Mouse (Mus musculus) erythroblast, embryonic 14.5 days (primary cell): Measurements from ENCODE around the gene Iah1. TPM values are rescaled to one million over a fixed set of nuclear protein-coding genes. Genes with fewer than 3 reads are reported as not detected.

Experiments
- H3K27me3 ChIP-seq: 2 replicates; pipeline ENCODE4 v1.6.1; 2012; ENCODE audit warnings: inconsistent platforms; ENCODE audit not compliant: control insufficient read depth
- H3K36me3 ChIP-seq: 2 replicates; pipeline ENCODE4 v1.6.1; 2012; ENCODE audit warnings: mild to moderate bottlenecking, inconsistent platforms; ENCODE audit not compliant: control insufficient read depth
- H3K4me1 ChIP-seq: 2 replicates; pipeline ENCODE4 v1.6.1; 2012; ENCODE audit warnings: inconsistent platforms; ENCODE audit not compliant: control insufficient read depth
- H3K4me3 ChIP-seq: replicated peaks from 2 replicates; pipeline ENCODE3; 2012; ENCODE audit warnings: moderate library complexity, mild to moderate bottlenecking, inconsistent platforms
- H3K9me3 ChIP-seq: 2 replicates; pipeline ENCODE4 v1.6.1; 2012; ENCODE audit warnings: low read length, inconsistent platforms, mixed read lengths; ENCODE audit not compliant: control insufficient read depth
- GATA1 ChIP-seq: IDR thresholded peaks from 2 replicates; pipeline ENCODE4 v1.6.1; 2012; ENCODE audit warnings: low read length, inconsistent platforms, mixed read lengths
- TAL1 ChIP-seq: IDR thresholded peaks from 3 replicates; pipeline ENCODE4 v1.6.1; 2012; ENCODE audit warnings: low read length, inconsistent platforms, mixed read lengths
- polyA plus RNA-seq: library from polyadenylated mRNA; stranded (reverse); fragments of >175 nt; gene quantifications from 2 replicates; pipeline ENCODE4 v1.2.3, GENCODE M21; 2012

Iah1 gene
- polyA plus RNA-seq, 1 experiment, result 4.9 TPM

DNA sequence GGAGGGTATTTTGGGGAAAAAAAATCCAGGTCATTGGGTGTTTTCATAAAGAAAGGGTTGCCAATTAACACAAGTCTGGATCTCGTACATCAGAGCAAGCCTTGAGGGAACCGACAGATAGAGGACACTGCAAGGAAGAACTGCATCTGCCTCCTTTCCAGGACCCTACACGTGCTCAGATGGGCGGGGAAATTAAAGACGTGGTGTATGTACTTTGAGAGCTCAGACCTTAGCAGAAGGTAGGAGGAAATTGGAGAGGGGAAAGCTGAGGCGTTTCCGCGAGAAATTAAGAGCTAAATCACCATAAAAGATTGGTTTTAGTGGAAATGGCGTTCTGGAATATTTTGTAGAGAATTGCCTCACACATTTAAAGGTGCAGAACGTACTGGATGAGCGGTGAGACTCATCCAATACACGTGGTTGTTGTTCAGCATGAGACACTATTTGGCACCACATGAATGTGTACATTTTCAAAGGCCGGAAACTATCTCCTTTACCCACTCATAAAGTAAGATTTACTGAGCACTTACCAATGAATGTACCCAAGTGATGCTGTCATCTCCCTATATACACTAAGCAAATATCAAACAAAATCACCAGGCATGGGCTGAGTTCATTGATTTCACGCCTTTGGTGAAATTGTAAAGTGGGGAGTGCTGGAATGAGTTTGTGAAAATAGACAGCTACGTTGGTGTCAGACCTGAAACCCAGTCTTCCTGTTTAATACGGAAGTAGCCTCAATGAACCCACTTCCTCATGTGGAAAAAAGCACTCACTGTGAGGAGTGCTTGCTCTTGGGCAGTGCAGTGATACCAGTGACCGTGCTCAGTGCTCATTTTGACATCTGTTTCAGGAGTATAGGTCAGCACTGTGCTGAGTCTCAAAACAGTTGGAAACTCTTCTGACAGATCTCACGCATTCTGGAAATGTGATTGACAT lies 29.2 kb upstream of the Iah1 start:
- TF ChIP-seq GATA1, result no peak
- no peak for TF ChIP-seq TAL1
- peaks cover 33% of the 10 kb centered on the region for H3K4me1 ChIP-seq
- peak overlapping the region; percentile 93 for H3K4me3 ChIP-seq
- no peaks in the 10 kb centered on the region for H3K27me3 ChIP-seq
- H3K9me3 ChIP-seq, result no peaks in the 10 kb centered on the region
- peaks cover 22% of the 10 kb centered on the region for H3K36me3 ChIP-seq

DNA sequence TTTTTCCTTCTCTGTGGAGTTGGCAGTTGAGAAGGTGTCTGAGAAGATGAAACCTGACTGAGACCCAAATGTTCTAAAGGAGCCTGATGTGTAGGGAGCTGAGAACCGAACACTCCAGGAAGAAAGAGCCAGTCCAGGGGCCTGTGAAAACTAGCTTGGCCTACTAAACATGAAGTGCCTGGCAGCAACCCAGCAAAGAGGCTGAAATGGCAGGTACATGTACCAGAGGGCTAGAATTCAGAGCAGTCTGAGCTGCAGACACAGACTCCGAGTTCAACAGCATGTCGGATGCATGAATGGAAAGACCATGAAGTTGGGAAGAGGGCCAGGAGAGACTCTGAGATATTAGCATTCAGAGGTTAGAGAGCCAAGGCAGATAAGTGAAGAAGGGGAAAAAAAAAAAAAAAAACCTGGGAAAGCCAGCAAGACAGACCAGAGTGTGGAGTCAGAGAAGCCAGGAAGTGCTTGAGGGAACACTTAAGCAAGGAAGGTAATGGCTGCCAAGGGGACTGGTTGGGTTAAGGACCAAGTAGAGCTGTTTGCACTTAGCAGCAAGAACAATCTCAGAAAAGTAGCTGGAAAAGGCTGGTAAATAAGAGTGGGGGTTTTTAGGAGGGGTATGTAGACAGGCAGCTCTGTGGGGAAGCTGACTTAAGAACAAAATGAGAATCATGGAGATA lies 27.3 kb upstream of the Iah1 start:
- peaks cover 33% of the 10 kb centered on the region for H3K4me1 ChIP-seq
- peaks cover 39% of the 10 kb centered on the region for H3K36me3 ChIP-seq
- no peak for TF ChIP-seq TAL1
- no peak for TF ChIP-seq GATA1
- no peak overlapping the region for H3K4me3 ChIP-seq
- no peaks in the 10 kb centered on the region for H3K27me3 ChIP-seq
- no peaks in the 10 kb centered on the region for H3K9me3 ChIP-seq

DNA sequence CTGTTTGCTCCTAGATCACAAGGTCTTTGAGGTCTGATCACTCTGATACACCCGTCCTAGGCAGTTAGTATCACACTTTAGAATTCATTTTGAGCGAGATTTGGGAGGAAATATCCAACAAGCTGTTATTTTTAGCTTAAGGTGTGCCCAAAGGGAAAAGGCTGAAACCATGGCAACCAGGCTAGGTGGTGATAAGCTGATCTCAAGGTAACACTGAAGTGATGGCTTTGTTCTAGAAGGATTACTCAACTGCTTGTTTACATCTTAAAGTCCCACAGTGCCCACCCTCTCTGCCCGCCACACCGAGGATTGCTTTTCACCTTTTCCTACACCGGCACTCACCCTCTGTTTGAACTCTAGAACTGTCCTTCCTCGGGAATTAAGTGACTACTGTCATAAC lies 26.5 kb upstream of the Iah1 start:
- peaks cover 29% of the 10 kb centered on the region for H3K4me1 ChIP-seq
- no peaks in the 10 kb centered on the region for H3K9me3 ChIP-seq
- no peaks in the 10 kb centered on the region for H3K27me3 ChIP-seq
- TF ChIP-seq GATA1 (no peak), TAL1 (no peak)
- H3K4me3 ChIP-seq, result no peak overlapping the region
- H3K36me3 ChIP-seq, result peaks cover 47% of the 10 kb centered on the region

DNA sequence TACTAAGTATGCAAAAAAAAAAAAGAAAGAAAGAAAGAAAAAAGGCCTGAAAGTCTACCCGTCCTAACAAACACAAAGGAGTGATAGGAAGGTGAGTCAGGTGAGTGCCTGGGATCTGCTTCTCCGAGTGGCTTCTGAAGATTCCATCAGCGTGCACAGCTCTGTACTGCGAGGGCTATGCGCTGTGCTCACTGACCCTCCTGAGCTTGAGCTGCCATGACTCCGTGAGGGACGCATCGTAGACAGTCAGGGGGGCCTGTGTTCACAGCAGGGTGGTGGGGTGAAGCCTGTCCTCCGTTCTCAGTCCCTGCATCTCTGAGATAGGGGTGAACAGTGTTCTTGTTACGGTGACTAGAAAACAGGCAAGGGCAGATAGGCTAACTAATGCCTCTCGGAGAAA lies 17.3 kb upstream of the Iah1 start:
- Histone ChIP-seq H3K9me3 (no peaks in the 10 kb centered on the region), H3K4me3 (no peak overlapping the region), H3K27me3 (no peaks in the 10 kb centered on the region), H3K4me1 (peaks cover 2% of the 10 kb centered on the region), H3K36me3 (peaks cover 82% of the 10 kb centered on the region)
- no peak for TF ChIP-seq GATA1
- TF ChIP-seq TAL1, result no peak

GRCm38 (mm10) chr12:21301324-21301723 lies 14.9 kb upstream of the Iah1 start:
- Histone ChIP-seq H3K9me3 (no peaks in the 10 kb centered on the region), H3K36me3 (peaks cover 77% of the 10 kb centered on the region)
- TF ChIP-seq TAL1 (no peak), GATA1 (no peak)

GRCm38 (mm10) chr12:21301932-21302331 lies 14.3 kb upstream of the Iah1 start:
- H3K36me3 ChIP-seq, result peaks cover 77% of the 10 kb centered on the region
- no peaks in the 10 kb centered on the region for H3K27me3 ChIP-seq
- H3K4me3 ChIP-seq, result no peak overlapping the region
- no peaks in the 10 kb centered on the region for H3K9me3 ChIP-seq
- peaks cover 2% of the 10 kb centered on the region for H3K4me1 ChIP-seq
- TF ChIP-seq TAL1 (no peak), GATA1 (no peak)

More at GRCm38 (mm10) chr12:21301324-21301723, 14.9 kb upstream of the Iah1 start:
- peaks cover 2% of the 10 kb centered on the region for H3K4me1 ChIP-seq
- no peak overlapping the region for H3K4me3 ChIP-seq
- H3K27me3 ChIP-seq, result no peaks in the 10 kb centered on the region

GRCm38 (mm10) chr12:21302361-21302783 lies 13.8 kb upstream of the Iah1 start:
- Histone ChIP-seq H3K4me1 (peaks cover 2% of the 10 kb centered on the region), H3K4me3 (no peak overlapping the region), H3K9me3 (no peaks in the 10 kb centered on the region), H3K36me3 (peaks cover 76% of the 10 kb centered on the region), H3K27me3 (no peaks in the 10 kb centered on the region)
- TF ChIP-seq TAL1 (no peak), GATA1 (no peak)

- Histone ChIP-seq H3K36me3 (peaks cover 81% of the 10 kb centered on the region), H3K9me3 (no peaks in the 10 kb centered on the region), H3K4me3 (no peak overlapping the region), H3K4me1 (peaks cover 2% of the 10 kb centered on the region), H3K27me3 (no peaks in the 10 kb centered on the region)
- TF ChIP-seq GATA1, result no peak
- no peak for TF ChIP-seq TAL1
Measured at GRCm38 (mm10) chr12:21305741-21306140, 10.4 kb upstream of the Iah1 start.

DNA sequence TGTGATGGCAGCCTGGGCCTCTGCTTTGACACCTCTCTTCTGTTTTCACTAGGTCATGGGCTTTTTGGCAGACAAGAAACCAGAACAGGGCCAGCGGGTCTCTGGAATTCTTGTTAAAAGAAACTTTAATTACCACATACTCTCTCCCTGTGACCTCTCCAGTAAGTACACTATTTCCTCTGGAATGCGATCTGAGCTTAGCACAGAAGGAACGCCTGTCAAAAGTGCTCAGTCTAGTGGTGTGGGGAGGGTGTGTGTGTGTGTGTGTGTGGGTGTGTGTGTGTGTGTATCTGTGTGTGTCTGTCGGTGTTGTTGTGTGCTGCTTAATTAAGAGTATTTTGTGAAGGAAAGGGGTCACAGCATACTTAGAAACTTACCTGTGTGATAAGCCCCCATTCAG lies 9.5 kb upstream of the Iah1 start:
- Histone ChIP-seq H3K4me3 (no peak overlapping the region), H3K9me3 (no peaks in the 10 kb centered on the region), H3K27me3 (no peaks in the 10 kb centered on the region), H3K36me3 (peaks cover 83% of the 10 kb centered on the region), H3K4me1 (no peaks in the 10 kb centered on the region)
- TF ChIP-seq TAL1 (no peak), GATA1 (no peak)
